Mouse (Mus musculus) neural tube, embryonic 14.5 days (tissue): Measurements from ENCODE around the gene Pax4. TPM values are rescaled to one million over a fixed set of nuclear protein-coding genes. Genes with fewer than 3 reads are reported as not detected.

Source experiments
- ATAC-seq: fragments of 200-750 bp; cut with Nextera tagmentation; 2 replicates; pipeline ENCODE4 v1.8.0; 2017; ENCODE audit warnings: low read depth, mild to moderate bottlenecking, moderate TSS enrichment, moderate library complexity
- H3K27ac ChIP-seq: fragments of 300-500 bp; sonication (generic); 2 replicates; pipeline ENCODE4 v1.5.1; 2014; ENCODE audit warnings: low read depth, mild to moderate bottlenecking, control low read depth, low read length, moderate library complexity, mixed read lengths
- H3K27me3 ChIP-seq: fragments of 300-500 bp; sonication (generic); 2 replicates; pipeline ENCODE4 v1.6.1; 2014; ENCODE audit warnings: low read length; ENCODE audit not compliant: control insufficient read depth, insufficient read depth
- H3K36me3 ChIP-seq: fragments of 300-500 bp; sonication (generic); 2 replicates; pipeline ENCODE4 v1.6.1; 2014; ENCODE audit warnings: low read length, mixed read lengths; ENCODE audit not compliant: control insufficient read depth, insufficient read depth
- H3K4me1 ChIP-seq: fragments of 300-500 bp; sonication (generic); 2 replicates; pipeline ENCODE4 v1.6.1; 2014; ENCODE audit warnings: low read length; ENCODE audit not compliant: control insufficient read depth, insufficient read depth
- H3K4me2 ChIP-seq: fragments of 300-500 bp; sonication (generic); 2 replicates; pipeline ENCODE4 v1.6.1; 2014; ENCODE audit warnings: mild to moderate bottlenecking, low read depth, low read length, control low read depth
- H3K4me3 ChIP-seq: fragments of 300-500 bp; sonication (generic); 2 replicates; pipeline ENCODE4 v1.5.1; 2014; ENCODE audit warnings: low read depth, low read length, control low read depth, mixed read lengths
- H3K9ac ChIP-seq: fragments of 300-500 bp; sonication (generic); replicated peaks from 2 replicates; pipeline ENCODE4 v1.6.1; 2014; ENCODE audit warnings: low read depth, mild to moderate bottlenecking, control low read depth, low read length, mixed read lengths
- H3K9me3 ChIP-seq: fragments of 300-500 bp; sonication (generic); 2 replicates; pipeline ENCODE4 v1.6.1; 2016; ENCODE audit warnings: low read length; ENCODE audit not compliant: control insufficient read depth
- WGBS: fragments of 180-500 bp; shearing (Covaris S2); extraction: QIAGEN DNeasy Blood & Tissue Kit; methylation state at CpG from one replicate; pipeline ENCODE4 v1.1.7; 2014; 5-methylcytosine and 5-hydroxymethylcytosine counted together
- polyA plus RNA-seq: library from polyadenylated mRNA; unstranded; fragments of >200 nt; fragmentation: Nextera tagmentation; extraction: Ambion mirVana; gene quantifications from 2 replicates; pipeline ENCODE4 v1.2.1, GENCODE M21; 2014

Gene Pax4
- polyA plus RNA-seq, 1 experiment from 2014 or later: not detected

DNA sequence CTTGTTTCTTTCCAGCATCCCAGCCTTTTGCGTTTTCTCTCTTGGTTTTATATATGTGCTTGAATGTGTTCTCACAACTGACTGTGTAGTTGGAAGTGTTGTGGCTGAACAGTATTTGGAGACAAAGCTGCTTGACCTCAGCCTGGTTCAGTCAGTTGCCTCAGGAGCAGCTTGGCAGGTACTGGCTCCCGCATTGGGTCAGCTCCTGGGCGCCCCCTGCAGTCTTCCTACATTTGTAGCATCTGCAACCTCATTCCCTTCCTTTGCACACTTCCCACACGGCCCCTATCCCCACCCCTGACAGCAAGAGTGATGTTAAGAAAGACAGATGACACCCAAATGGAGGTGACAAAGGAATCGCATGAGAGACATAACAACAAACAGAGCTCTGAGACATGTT is 11.4 kb upstream of the Pax4 start:
- ATAC-seq: no peak
- no peak overlapping the region for H3K27ac ChIP-seq
- no peaks in the 10 kb centered on the region for H3K27me3 ChIP-seq
- no peak overlapping the region for H3K4me3 ChIP-seq
- no peaks in the 10 kb centered on the region for H3K9me3 ChIP-seq
- H3K36me3 ChIP-seq: no peaks in the 10 kb centered on the region
- H3K4me2 ChIP-seq: no peak overlapping the region
- WGBS: 7% methylated on average over 5 of the region's 5 CpGs
- H3K9ac ChIP-seq: no peak overlapping the region
- no peaks in the 10 kb centered on the region for H3K4me1 ChIP-seq

- Histone ChIP-seq H3K4me2 (no peak overlapping the region), H3K9me3 (no peaks in the 10 kb centered on the region), H3K27me3 (no peaks in the 10 kb centered on the region), H3K9ac (no peak overlapping the region), H3K27ac (no peak overlapping the region), H3K36me3 (no peaks in the 10 kb centered on the region), H3K4me3 (no peak overlapping the region), H3K4me1 (no peaks in the 10 kb centered on the region)
- ATAC-seq: no peak
These were observed 10.1 kb upstream of the Pax4 start for GRCm38 (mm10) chr6:28459221-28459668.

- WGBS: 1% methylated on average over 12 of the region's 12 CpGs
- H3K27me3 ChIP-seq: peaks cover 11% of the 10 kb centered on the region; the same call in 1 of the 2 replicates
- H3K9ac ChIP-seq: no peak overlapping the region
- H3K4me3 ChIP-seq: no peak overlapping the region
- peak; percentile 60; the same call in 1 of the 2 replicates for ATAC-seq
- no peaks in the 10 kb centered on the region for H3K9me3 ChIP-seq
- H3K36me3 ChIP-seq: no peaks in the 10 kb centered on the region
- no peak overlapping the region for H3K27ac ChIP-seq
- H3K4me2 ChIP-seq: no peak overlapping the region
- H3K4me1 ChIP-seq: no peaks in the 10 kb centered on the region
These were observed 1.8 kb upstream of the Pax4 start for GRCm38 (mm10) chr6:28450977-28451376.

GRCm38 (mm10) chr6:28450481-28450880 is 1.3 kb upstream of the Pax4 start:
- ATAC-seq: no peak

DNA sequence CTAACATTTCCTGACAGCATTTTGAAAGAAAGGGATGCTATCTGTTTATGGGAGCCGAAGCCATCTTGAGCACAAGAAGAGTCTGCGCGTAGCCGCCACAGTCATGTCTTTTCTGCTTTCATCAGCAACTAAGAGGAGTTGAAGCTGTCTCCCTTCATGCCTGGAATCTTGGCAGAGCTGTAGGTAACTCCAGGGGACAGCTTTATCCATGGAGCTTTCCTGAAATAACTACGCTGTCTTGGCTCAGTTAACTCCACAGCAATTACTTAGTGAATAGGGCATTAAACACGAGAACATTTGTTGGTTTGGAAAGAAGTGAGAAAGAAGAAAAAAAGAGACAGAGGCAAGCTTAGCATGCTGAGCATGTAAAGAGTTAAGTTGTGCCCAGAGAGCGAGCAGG is 1.2 kb downstream of the Pax4 start:
- Histone ChIP-seq H3K27ac (no peak overlapping the region), H3K4me2 (no peak overlapping the region), H3K9ac (no peak overlapping the region), H3K27me3 (peaks cover 11% of the 10 kb centered on the region; the same call in 1 of the 2 replicates), H3K4me1 (no peaks in the 10 kb centered on the region), H3K9me3 (no peaks in the 10 kb centered on the region), H3K4me3 (no peak overlapping the region), H3K36me3 (no peaks in the 10 kb centered on the region)
- WGBS: 67% methylated on average over 7 of the region's 7 CpGs
- ATAC-seq: no peak

More at GRCm38 (mm10) chr6:28450481-28450880, 1.3 kb upstream of the Pax4 start:
- H3K27ac ChIP-seq: no peak overlapping the region
- H3K27me3 ChIP-seq: peaks cover 11% of the 10 kb centered on the region; the same call in 1 of the 2 replicates
- H3K9ac ChIP-seq: no peak overlapping the region
- H3K4me2 ChIP-seq: no peak overlapping the region
- H3K4me1 ChIP-seq: no peaks in the 10 kb centered on the region
- H3K4me3 ChIP-seq: no peak overlapping the region
- 13% methylated on average over 5 of the region's 5 CpGs for WGBS
- H3K9me3 ChIP-seq: no peaks in the 10 kb centered on the region
- H3K36me3 ChIP-seq: no peaks in the 10 kb centered on the region

DNA sequence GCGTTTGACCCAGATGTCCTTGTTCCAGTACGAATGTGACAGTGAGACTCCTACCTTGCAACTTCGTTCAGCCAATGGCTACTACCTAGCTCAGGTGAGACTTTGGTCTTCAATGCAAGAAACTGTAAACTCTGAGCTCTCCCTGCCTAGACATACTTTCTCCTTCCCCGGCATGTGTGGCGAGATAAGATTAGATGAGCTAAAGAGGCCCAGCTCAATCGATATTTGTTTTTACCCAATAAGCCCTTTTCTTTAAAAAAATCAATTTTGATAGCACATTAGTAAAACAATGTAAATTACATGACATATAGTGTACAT is 17.7 kb downstream of the Pax4 start:
- H3K27ac ChIP-seq: no peak overlapping the region
- H3K4me1 ChIP-seq: no peaks in the 10 kb centered on the region
- peaks cover 5% of the 10 kb centered on the region; the same call in 1 of the 2 replicates for H3K36me3 ChIP-seq
- no peak overlapping the region for H3K9ac ChIP-seq
- WGBS: 78% methylated on average over 6 of the region's 6 CpGs
- H3K4me3 ChIP-seq: no peak overlapping the region
- H3K4me2 ChIP-seq: no peak overlapping the region
- ATAC-seq: no peak
- no peaks in the 10 kb centered on the region for H3K27me3 ChIP-seq
- no peaks in the 10 kb centered on the region for H3K9me3 ChIP-seq

DNA sequence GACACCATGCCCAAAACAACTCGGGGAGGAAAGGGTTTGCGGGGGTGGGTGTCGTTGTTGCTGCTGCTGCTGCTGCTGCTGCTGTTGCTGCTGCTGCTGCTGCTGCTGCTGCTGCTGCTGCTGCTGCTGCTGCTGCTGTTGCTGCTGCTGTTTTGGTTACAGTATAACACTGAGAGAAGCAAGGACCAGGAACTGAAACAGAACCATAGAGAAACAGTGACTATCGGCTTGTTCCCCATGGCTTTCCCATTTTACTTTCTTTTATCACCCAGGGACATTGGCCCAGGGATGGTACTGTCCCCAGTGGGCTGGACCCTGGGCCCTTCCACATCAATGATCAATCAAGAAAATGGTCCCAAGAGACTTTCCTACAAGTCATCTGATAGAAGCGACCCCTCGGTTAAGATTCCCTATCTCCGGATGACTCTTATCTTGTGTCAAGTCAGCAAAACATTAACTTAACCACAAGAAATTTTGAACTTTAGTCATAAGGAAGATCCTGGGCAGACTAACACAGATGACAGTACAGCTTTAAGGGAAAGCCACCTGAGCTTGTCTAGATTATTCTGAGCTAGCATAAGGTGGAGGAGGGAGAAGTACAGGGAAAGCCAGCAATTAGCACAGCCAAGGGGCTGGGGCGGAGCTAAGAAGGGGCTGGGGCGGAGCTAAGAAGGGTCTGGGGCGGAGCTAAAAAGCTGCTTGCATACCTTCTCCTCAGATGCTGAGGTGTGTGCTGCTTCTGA is 18.2 kb downstream of the Pax4 start:
- Histone ChIP-seq H3K9ac (no peak overlapping the region), H3K36me3 (peaks cover 6% of the 10 kb centered on the region; the same call in 1 of the 2 replicates), H3K9me3 (no peaks in the 10 kb centered on the region), H3K4me3 (no peak overlapping the region), H3K27me3 (no peaks in the 10 kb centered on the region), H3K27ac (no peak overlapping the region), H3K4me1 (no peaks in the 10 kb centered on the region), H3K4me2 (no peak overlapping the region)
- no peak for ATAC-seq
- 80% methylated on average over 10 of the region's 10 CpGs for WGBS

GRCm38 (mm10) chr6:28429870-28430269 is 19.3 kb downstream of the Pax4 start:
- peaks cover 3% of the 10 kb centered on the region for H3K4me1 ChIP-seq
- ATAC-seq: no peak
- H3K4me2 ChIP-seq: no peak overlapping the region
- no peaks in the 10 kb centered on the region for H3K9me3 ChIP-seq
- 89% methylated on average over 11 of the region's 11 CpGs for WGBS
- H3K4me3 ChIP-seq: no peak overlapping the region
- no peaks in the 10 kb centered on the region for H3K27me3 ChIP-seq
- no peak overlapping the region for H3K9ac ChIP-seq
- H3K27ac ChIP-seq: no peak overlapping the region
- peaks cover 8% of the 10 kb centered on the region; the same call in 1 of the 2 replicates for H3K36me3 ChIP-seq

- WGBS: 96% methylated on average over 3 of the region's 3 CpGs
- H3K9ac ChIP-seq: no peak within 1 kb of the TSS
These were observed 20.9 kb downstream of the Pax4 start, which contains the start of gene Gcc1 for GRCm38 (mm10) chr6:28428290-28428689. Gene Gcc1, minus strand, starts transcription at chr6:28428390.

More at GRCm38 (mm10) chr6:28428290-28428689, 20.9 kb downstream of the Pax4 start, which contains the start of gene Gcc1:
- peaks cover 12% of the 10 kb centered on the region for H3K4me1 ChIP-seq
- no peak within 1 kb of the TSS for H3K4me3 ChIP-seq
- no peaks in the 10 kb centered on the region for H3K9me3 ChIP-seq
- ATAC-seq: no peak
- no peak within 1 kb of the TSS for H3K4me2 ChIP-seq
- 0 out of 2 replicates have a peak, but pooled peaks cover 2% of the 10 kb centered on the region for H3K27me3 ChIP-seq
- peaks cover 8% of the 10 kb centered on the region; the same call in 1 of the 2 replicates for H3K36me3 ChIP-seq
- H3K27ac ChIP-seq: no peak within 1 kb of the TSS
